Mouse (Mus musculus) megakaryocyte, embryonic 14.5 days (primary cell): ENCODE data around the gene Enpp6. TPM values are rescaled to one million over a fixed set of nuclear protein-coding genes. Genes with fewer than 3 reads are reported as not detected.

Experiments
- H3K27me3 ChIP-seq: replicated peaks from 2 replicates; pipeline ENCODE3; 2012; ENCODE audit warnings: inconsistent platforms
- H3K36me3 ChIP-seq: replicated peaks from 2 replicates; pipeline ENCODE3; 2012; ENCODE audit warnings: low read length, inconsistent platforms, mixed read lengths
- H3K4me1 ChIP-seq: 2 replicates; pipeline ENCODE4 v1.6.1; 2012; ENCODE audit warnings: inconsistent platforms
- H3K4me3 ChIP-seq: replicated peaks from 2 replicates; pipeline ENCODE3; 2012; ENCODE audit warnings: moderate library complexity, mild to moderate bottlenecking, inconsistent platforms
- H3K9me3 ChIP-seq: 2 replicates; pipeline ENCODE4 v1.6.1; 2012; ENCODE audit warnings: inconsistent platforms
- FLI1 ChIP-seq: IDR thresholded peaks from 2 replicates; pipeline ENCODE4 v1.6.1; 2012; ENCODE audit warnings: low read length, inconsistent platforms, mixed read lengths
- GATA1 ChIP-seq: IDR thresholded peaks from 3 replicates; pipeline ENCODE4 v1.6.1; 2012; ENCODE audit warnings: mixed read lengths, low read length, inconsistent platforms, borderline replicate concordance
- polyA plus RNA-seq: library from polyadenylated mRNA; stranded (reverse); fragments of >175 nt; gene quantifications from 2 replicates; pipeline ENCODE4 v1.2.3, GENCODE M21; 2012; ENCODE audit warnings: low replicate concordance; ENCODE audit not compliant: insufficient read depth

Gene Enpp6
- polyA plus RNA-seq, 1 experiment, result 1.1 TPM

- no peak overlapping the region for H3K4me3 ChIP-seq
- no peaks in the 10 kb centered on the region; the same call in 1 of the 2 replicates for H3K4me1 ChIP-seq
- TF ChIP-seq GATA1 (no peak), FLI1 (no peak)
Measured at GRCm38 (mm10) chr8:46962630-46963427, 23.9 kb upstream of the Enpp6 start.

GRCm38 (mm10) chr8:46963619-46964145, 23.0 kb upstream of the Enpp6 start:
- Histone ChIP-seq H3K36me3 (no peaks in the 10 kb centered on the region), H3K4me1 (no peaks in the 10 kb centered on the region; the same call in 1 of the 2 replicates), H3K4me3 (no peak overlapping the region), H3K9me3 (no peaks in the 10 kb centered on the region), H3K27me3 (peaks cover 9% of the 10 kb centered on the region)
- TF ChIP-seq FLI1 (no peak), GATA1 (no peak)

More at GRCm38 (mm10) chr8:46962630-46963427, 23.9 kb upstream of the Enpp6 start:
- no peaks in the 10 kb centered on the region for H3K9me3 ChIP-seq
- H3K36me3 ChIP-seq, result no peaks in the 10 kb centered on the region
- peaks cover 9% of the 10 kb centered on the region for H3K27me3 ChIP-seq

DNA sequence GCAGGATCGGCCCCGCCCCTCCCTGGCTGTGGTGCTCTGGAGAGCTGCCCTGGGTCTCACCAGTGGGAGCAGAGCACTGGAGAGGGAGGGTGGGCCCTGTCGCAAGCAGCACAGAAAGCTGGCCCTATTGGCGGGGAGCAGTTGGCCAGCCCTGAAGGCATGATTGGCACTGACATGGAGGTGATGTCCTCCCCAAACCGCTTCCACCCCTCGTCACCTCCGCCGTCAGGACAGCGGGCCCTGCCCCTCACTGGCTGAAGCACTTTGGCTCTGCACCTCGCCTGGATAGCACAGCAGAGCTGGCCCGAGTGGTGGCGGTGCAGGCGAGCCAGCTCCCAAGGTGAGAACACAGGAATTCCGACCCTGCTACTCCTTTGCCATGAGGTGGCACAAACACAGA, 20.9 kb upstream of the Enpp6 start:
- peaks cover 9% of the 10 kb centered on the region for H3K27me3 ChIP-seq
- no peaks in the 10 kb centered on the region for H3K9me3 ChIP-seq
- H3K36me3 ChIP-seq, result no peaks in the 10 kb centered on the region
- TF ChIP-seq FLI1, result no peak
- TF ChIP-seq GATA1, result no peak
- no peak overlapping the region for H3K4me3 ChIP-seq
- no peaks in the 10 kb centered on the region; the same call in 1 of the 2 replicates for H3K4me1 ChIP-seq

GRCm38 (mm10) chr8:46968721-46969120, 18.0 kb upstream of the Enpp6 start:
- Histone ChIP-seq H3K36me3 (no peaks in the 10 kb centered on the region), H3K27me3 (peaks cover 9% of the 10 kb centered on the region), H3K4me1 (no peaks in the 10 kb centered on the region; the same call in 1 of the 2 replicates), H3K4me3 (no peak overlapping the region), H3K9me3 (peaks cover 11% of the 10 kb centered on the region)
- no peak for TF ChIP-seq GATA1
- TF ChIP-seq FLI1, result no peak

- Histone ChIP-seq H3K9me3 (peaks cover 18% of the 10 kb centered on the region), H3K36me3 (no peaks in the 10 kb centered on the region), H3K4me1 (no peaks in the 10 kb centered on the region; the same call in 1 of the 2 replicates), H3K4me3 (no peak overlapping the region), H3K27me3 (peaks cover 9% of the 10 kb centered on the region)
- TF ChIP-seq GATA1, result no peak
- no peak for TF ChIP-seq FLI1
Measured at GRCm38 (mm10) chr8:46969386-46969785, 17.3 kb upstream of the Enpp6 start.

DNA sequence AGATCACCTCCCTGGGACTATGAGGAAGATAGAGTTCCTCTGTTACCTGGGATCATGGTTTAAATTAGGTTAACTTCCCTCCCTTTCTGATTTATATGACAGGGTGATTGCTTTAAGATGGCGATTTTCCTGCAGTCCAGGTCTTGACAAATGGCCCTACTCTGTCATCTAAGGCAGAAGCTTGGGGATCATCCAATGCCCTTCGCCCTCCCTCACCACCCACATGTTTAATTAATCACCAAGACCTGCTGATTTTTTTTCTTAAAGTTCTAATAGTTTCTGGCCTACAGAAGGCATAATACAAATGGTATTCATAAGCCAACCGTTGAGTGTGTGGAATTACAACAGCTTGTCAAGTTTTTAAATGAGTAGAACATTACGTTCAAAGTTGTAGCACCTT, 9.3 kb upstream of the Enpp6 start:
- no peaks in the 10 kb centered on the region for H3K36me3 ChIP-seq
- no peaks in the 10 kb centered on the region for H3K27me3 ChIP-seq
- peaks cover 27% of the 10 kb centered on the region for H3K9me3 ChIP-seq
- TF ChIP-seq FLI1 (no peak), GATA1 (no peak)
- no peak overlapping the region for H3K4me3 ChIP-seq
- 0 out of 2 replicates have a peak, but pooled peaks cover 3% of the 10 kb centered on the region for H3K4me1 ChIP-seq

DNA sequence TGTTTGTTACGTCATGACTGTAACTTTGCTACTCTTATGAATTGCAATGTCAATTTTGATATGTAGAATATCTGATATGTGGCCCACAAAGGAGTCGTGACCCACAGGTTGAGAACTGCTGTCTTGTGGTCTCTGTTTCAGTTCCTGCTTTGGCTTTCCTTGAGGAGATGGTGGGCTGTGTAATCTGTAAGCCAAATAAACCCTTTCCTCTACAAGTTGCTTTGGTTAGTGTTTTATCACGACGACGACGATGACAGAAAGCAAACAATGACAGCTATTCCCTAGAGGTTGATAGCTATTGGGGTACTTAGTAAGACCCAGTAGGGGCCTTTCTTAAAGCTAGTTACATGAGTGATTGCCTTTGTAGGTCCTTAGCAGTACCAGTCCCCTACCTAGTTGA, 4.5 kb upstream of the Enpp6 start:
- H3K4me3 ChIP-seq, result no peak overlapping the region
- no peaks in the 10 kb centered on the region for H3K27me3 ChIP-seq
- no peak for TF ChIP-seq FLI1
- TF ChIP-seq GATA1, result no peak
- H3K9me3 ChIP-seq, result peaks cover 3% of the 10 kb centered on the region; the same call in 1 of the 2 replicates
- no peaks in the 10 kb centered on the region for H3K4me1 ChIP-seq
- H3K36me3 ChIP-seq, result no peaks in the 10 kb centered on the region

GRCm38 (mm10) chr8:46982770-46983169, 3.9 kb upstream of the Enpp6 start:
- no peak for TF ChIP-seq FLI1
- no peak for TF ChIP-seq GATA1
- no peak overlapping the region for H3K4me3 ChIP-seq
- no peaks in the 10 kb centered on the region for H3K4me1 ChIP-seq
- no peaks in the 10 kb centered on the region for H3K36me3 ChIP-seq
- peaks cover 3% of the 10 kb centered on the region; the same call in 1 of the 2 replicates for H3K9me3 ChIP-seq
- H3K27me3 ChIP-seq, result no peaks in the 10 kb centered on the region

GRCm38 (mm10) chr8:46984647-46985046, 2.0 kb upstream of the Enpp6 start:
- Histone ChIP-seq H3K9me3 (no peaks in the 10 kb centered on the region), H3K27me3 (no peaks in the 10 kb centered on the region), H3K4me1 (no peaks in the 10 kb centered on the region), H3K36me3 (no peaks in the 10 kb centered on the region), H3K4me3 (no peak overlapping the region)
- no peak for TF ChIP-seq FLI1

DNA sequence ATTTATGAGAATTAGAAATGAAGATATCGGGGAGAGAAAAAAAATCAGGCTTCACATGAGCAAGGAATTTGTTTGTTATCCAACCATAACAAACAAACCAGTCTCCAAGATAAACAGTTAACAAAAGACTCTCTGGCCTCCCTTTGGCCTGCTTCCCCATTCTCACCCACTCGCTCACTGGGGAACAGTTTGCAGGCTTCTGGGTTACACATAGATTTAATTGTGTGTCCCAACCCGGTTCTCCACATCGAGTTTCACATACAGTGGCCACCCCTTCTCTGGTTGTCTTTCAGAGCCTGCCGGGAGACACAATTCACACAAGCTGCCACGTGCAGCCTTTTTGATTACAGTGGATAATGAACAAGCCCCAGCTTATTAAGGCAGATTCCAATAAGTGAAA, 1.7 kb downstream of the Enpp6 start:
- no peaks in the 10 kb centered on the region for H3K36me3 ChIP-seq
- no peaks in the 10 kb centered on the region for H3K27me3 ChIP-seq
- TF ChIP-seq FLI1 (no peak), GATA1 (no peak)
- H3K4me1 ChIP-seq, result no peaks in the 10 kb centered on the region
- no peaks in the 10 kb centered on the region for H3K9me3 ChIP-seq
- no peak overlapping the region for H3K4me3 ChIP-seq

DNA sequence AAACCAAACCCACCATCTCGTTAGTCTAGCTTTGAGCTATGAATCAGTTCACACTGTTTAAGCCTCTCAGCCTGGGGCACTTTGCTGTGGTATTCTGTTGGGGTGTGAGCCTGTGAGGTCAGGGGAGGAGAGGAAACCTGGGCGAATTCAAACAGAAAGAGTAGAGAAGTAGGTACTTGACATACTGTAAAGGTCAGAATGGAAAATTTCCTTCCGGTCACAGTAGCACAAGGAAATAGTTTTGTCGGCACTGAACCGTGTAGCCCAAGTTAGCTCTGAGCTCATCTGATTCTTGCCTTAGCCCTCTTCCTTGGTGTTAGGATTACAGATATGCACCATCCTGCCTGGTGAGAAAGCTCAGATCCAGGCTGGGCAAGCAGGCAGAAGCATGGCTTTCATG, 4.4 kb downstream of the Enpp6 start:
- H3K4me1 ChIP-seq, result no peaks in the 10 kb centered on the region
- no peak overlapping the region for H3K4me3 ChIP-seq
- TF ChIP-seq FLI1 (no peak), GATA1 (no peak)
- H3K27me3 ChIP-seq, result no peaks in the 10 kb centered on the region
- no peaks in the 10 kb centered on the region for H3K9me3 ChIP-seq
- no peaks in the 10 kb centered on the region for H3K36me3 ChIP-seq
